Mouse (Mus musculus) lung, adult 2 months (tissue): ENCODE measurements around the gene Alx3. TPM values are rescaled to one million over a fixed set of nuclear protein-coding genes. Genes with fewer than 3 reads are reported as not detected.

ENCODE experiments used
- DNase-seq: peaks from one replicate; pipeline ENCODE4 v3.0.0; 2022
- H3K4me1 ChIP-seq: fragments of 200-500 bp; 2 replicates; pipeline ENCODE4 v1.6.1; 2011; ENCODE audit warnings: low read length; ENCODE audit not compliant: control insufficient read depth, insufficient read depth
- H3K4me3 ChIP-seq: fragments of 200-500 bp; replicated peaks from 2 replicates; pipeline ENCODE3; 2011; ENCODE audit warnings: low read depth, mild to moderate bottlenecking, control low read depth, low read length; ENCODE audit errors: extremely low read depth
- CTCF ChIP-seq: fragments of 200-500 bp; IDR thresholded peaks from 2 replicates; pipeline ENCODE4 v1.5.1; 2011; ENCODE audit warnings: mild to moderate bottlenecking, low read length, control low read depth; ENCODE audit not compliant: insufficient read depth
- POLR2A ChIP-seq: fragments of 200-500 bp; IDR thresholded peaks from 2 replicates; pipeline ENCODE4 v1.6.1; 2011; ENCODE audit warnings: low read depth, mild to moderate bottlenecking, control low read depth, low read length, borderline replicate concordance; ENCODE audit errors: extremely low read depth
- WGBS: fragments of 180-500 bp; shearing (Covaris S2); methylation state at CpG from one replicate; pipeline ENCODE4 v1.1.7; 2018; 5-methylcytosine and 5-hydroxymethylcytosine counted together
- polyA plus RNA-seq: library from polyadenylated mRNA; depleted of rRNA; stranded (reverse); fragments of >200 nt; gene quantifications from 2 replicates; pipeline ENCODE4 v1.2.3, GENCODE M21; 2012; rRNA removed

Gene Alx3
- polyA plus RNA-seq, 1 experiment: not detected

GRCm38 (mm10) chr3:107652968-107653367 is 58.1 kb downstream of the Alx3 start:
- no peak for DNase-seq
- no peaks in the 10 kb centered on the region for H3K4me1 ChIP-seq
- no peak for TF ChIP-seq CTCF
- no peak for TF ChIP-seq POLR2A
- no peak overlapping the region for H3K4me3 ChIP-seq
- 87% methylated on average over 3 of the region's 3 CpGs for WGBS

GRCm38 (mm10) chr3:107654861-107655260 is 60.0 kb downstream of the Alx3 start:
- Histone ChIP-seq H3K4me3 (no peak overlapping the region), H3K4me1 (no peaks in the 10 kb centered on the region)
- DNase-seq: no peak
- 70% methylated on average over 3 of the region's 3 CpGs for WGBS
- TF ChIP-seq CTCF (no peak), POLR2A (no peak)

Other genes with a start within 250 kb of the Alx3 start
- 0.50 and 1.1 TPM in 2 replicates for gene Kcnc4, start 135.5 kb upstream of the Alx3 start, polyA plus RNA-seq
- 0.72 and 1.5 TPM in 2 replicates for gene Slc6a17, start 77.0 kb upstream of the Alx3 start, polyA plus RNA-seq
- not detected in 2 replicates for gene Ubl4b, start 40.0 kb upstream of the Alx3 start, polyA plus RNA-seq
- gene Gm10961, start 36.3 kb downstream of the Alx3 start, polyA plus RNA-seq: not detected in 2 replicates
- 35.3 and 43.6 TPM in 2 replicates for gene Strip1, start 36.7 kb downstream of the Alx3 start, polyA plus RNA-seq
- gene Ahcyl1, start 101.5 kb downstream of the Alx3 start, polyA plus RNA-seq: 33.7 and 53.1 TPM in 2 replicates
- gene Csf1, start 165.4 kb downstream of the Alx3 start, polyA plus RNA-seq: 27.8 and 32.5 TPM in 2 replicates